Mouse (Mus musculus) cerebellum, adult 11 months (tissue): ENCODE data around the gene Zfyve16.

Experiments used
- DNase-seq: peaks from one replicate; pipeline ENCODE4 v3.0.0; 2022

Zfyve16 gene

DNA sequence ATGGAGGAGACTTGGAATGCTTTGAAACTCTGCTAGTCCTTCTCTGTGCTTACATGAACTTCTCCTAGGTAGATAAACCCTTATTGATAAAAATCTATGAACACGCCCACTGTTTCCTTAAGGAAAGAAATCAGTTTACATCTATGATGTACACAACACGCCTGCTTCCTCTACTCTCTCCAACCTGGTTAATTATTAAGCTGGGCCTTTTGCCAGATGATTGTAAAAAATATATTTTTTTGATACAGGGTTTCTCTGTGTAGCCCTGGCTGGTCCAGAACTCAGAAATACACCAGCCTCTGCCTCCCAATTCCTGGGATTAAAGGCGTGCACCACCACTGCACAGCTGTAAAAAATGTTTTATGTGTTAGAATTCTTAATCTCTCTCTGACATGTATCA is 66.0 kb downstream of the Zfyve16 start:
- DNase-seq: no peak

DNA sequence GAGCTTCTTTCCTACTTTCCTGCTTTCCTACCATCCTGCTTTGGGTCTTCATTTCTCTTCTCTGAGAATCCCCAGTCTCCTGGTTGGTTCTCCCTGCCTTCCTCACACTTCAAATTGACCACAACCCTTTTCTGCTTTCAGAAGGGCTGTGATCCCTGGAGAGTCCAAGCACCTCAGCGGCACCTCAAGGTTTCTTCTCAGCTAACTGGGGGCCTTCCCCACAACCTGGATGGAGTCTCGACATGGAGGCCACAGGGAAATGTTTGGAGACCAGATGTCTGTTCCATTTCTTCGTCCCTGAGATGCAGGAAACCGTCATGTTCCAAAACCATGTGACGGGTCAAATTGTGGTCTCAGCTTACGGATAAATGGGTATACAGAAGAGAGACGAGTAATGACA is 83.8 kb downstream of the Zfyve16 start:
- DNase-seq: no peak

DNA sequence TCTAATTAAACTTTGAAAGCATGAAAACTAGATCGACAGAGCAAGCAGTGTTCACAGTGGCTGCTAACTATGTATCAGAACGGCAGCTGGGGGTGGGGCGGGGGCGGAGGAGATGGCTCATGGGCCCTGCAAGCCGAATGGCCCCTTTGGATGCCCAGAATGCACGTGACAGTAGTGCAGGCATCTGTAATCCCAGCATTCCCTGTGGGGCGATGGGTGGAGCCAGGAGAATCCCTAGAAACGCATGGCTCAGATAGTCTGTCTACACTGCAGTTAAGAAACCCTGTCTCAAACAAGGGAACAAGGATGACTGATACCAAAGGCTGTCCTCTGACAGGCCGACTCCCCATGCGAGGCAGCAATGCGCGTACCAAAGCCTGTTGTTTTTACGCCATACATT is 90.4 kb downstream of the Zfyve16 start:
- no peak for DNase-seq

DNA sequence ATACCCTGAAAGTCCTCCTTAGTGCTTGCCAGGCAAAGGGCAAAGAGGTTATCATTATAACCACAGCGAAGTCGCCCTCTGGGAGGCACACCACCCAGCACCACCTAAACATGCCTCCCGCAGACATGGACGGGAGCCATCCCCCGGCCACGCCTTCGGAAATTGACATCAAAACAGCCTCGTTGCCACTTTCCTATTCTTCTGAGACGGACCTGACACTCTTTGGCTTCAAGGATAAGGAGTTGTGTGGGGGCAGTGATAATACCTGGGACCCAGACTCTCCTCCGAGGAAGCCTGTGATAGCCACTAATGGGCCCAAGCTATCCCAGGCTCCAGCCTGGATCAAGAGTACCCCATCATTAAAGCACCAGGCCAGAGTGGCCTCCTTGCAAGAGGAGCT is 92.0 kb downstream of the Zfyve16 start:
- no peak for DNase-seq
